Mouse (Mus musculus) thymus, postnatal 14 days (tissue): ENCODE results near the gene Clasp1.

Experiments
- DNase-seq: peaks from one replicate; pipeline ENCODE4 v3.0.0; 2021

The Clasp1 gene

DNA sequence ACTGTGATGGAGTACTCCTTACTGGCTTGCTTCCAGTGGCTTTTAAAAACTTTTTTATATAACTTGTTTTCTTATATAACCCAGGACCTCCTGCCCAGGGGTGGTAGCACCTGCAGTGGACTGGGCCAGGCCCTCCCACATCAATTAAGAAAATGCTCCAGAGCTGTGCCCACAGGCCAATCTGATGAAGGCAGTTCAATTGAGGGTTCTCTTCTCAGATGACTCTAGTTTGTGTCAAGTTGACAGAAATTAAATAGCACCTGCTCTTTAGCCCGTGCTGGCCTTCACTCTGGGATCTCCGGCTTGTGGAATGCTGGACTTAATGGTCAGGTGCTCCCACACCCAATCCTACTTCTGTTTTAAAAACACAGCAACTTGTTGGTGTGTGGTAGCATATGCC lies 112.8 kb downstream of the Clasp1 start:
- DNase-seq: no peak

DNA sequence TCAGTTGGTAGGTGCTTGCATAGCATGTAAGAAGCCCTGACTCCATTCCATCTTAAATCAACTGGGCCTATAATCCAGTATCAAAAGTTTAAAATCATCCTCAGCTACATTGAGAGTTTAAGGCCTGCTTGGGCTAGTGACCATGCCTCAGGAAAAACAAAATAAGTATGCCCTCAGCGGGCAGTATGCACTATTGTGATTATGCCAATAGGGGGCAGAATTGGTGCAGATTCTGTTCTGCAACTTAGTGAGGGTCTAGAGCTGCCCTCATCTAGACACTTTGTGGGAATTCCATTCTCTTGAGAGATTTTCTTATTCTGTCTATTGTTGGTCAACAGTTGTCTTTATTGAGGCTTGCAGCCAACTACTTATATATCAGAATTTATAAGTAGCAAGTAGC lies 116.9 kb downstream of the Clasp1 start:
- no peak for DNase-seq

DNA sequence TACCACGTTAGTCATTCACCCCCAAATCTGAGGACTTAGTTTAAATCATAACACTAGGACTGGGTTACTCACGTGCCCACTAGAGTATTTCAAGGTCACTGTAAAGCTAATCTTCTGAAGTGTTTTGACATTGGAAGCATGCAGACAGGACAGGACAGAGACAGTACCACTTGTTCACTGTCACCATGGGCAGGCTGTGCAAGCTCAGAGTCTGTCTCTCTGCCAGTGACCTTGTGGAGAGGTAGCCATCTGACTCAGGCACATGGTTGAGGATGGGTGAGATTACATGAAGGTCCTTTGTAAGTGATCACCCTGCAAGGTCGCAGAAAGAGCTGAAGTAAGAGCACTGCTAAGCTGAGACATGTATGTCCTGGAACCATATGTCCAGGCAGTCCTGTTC lies 122.1 kb downstream of the Clasp1 start:
- DNase-seq: no peak

DNA sequence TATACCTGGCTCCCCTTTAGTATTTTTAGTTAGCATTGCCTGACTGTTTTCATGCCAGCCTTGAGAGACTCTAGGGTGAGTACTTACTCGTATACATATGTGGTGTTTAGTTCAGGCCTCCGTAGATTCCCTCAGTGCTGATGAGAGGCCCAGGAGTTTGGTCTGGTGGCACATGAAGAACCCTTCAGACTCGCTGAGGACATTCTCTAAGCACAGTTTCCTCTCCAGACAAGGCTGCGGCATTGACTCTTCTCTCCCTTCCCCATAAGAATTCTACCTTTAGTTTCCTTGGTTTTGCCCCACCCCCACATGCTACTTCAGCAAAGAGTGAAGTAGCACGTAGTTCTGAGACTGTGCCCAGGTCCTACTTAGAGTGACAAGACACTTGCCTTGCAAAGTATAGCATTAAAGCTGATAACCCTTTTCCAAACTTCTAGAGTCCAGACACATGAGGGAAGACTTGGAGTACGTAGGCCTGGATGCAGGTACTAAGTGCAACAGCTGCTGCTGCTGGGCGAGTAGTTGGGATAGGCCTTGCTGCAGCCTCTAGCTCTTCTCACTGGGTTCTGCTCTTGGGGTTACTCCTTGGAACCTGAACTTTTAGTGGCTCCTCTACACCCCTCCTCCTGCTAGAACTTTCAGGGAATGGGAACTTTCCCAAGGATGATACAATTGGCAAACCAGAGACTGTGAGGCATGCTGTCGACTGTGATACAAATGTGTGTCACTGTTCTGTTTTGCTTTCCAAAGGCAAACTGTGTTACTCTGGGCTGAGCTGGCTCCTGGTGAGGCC lies 123.1 kb downstream of the Clasp1 start:
- no peak for DNase-seq

DNA sequence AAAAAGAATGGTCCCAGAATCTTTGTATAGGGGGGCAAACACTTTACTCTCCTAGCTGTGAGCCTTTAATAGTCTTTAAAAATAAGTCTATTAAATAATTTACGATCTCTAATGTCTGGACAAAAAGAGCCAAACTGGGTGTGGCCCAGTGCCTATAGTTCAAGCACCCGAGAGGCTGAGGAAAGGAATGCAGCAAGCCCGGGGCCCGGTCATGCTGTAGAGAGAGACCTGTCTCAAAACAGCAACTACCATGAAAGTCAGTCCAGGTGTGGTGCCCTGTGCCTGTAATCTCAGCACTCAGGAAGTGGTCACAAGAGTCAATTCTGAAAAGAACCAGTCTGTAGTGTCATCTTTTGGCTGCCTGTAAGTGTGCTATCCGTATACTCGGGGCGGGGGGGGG lies 127.4 kb downstream of the Clasp1 start:
- DNase-seq: no peak

DNA sequence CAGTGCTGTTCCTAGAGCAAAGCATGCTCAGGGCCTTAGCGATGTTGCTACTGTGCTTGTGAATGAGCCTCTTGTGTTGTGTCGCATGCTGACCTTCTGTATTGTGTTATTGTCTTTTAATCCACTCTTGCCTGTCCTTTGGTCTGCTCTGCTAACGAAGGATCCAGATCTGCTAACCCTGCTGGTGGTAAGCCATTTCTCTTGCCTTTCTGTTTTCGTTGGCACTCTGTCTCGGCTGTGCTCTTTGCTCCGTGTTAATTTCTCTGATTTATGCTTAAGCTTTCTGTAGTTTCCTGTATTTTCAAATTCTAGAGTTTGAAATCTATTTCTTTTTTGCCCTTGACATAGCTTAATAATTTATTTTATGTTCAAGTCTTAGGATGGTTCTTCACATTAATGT lies 134.3 kb downstream of the Clasp1 start:
- no peak for DNase-seq

DNA sequence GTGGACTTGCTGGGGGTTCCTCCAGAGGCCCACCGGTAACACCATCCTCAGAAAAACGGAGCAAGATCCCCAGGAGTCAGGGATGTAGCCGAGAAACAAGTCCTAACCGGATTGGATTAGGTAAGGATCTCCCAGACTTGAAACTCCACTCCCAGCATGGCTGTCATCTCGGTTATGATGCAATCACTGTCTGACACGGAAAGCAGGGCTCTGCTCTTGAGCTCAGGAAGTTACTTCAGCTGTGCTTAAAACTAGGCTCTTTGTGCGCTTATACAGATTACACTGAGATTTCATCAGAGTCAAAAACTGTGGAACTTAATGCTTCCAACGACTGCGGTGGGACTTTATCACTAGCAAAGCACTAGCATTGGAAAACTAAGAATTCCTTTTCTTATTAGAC lies 136.5 kb downstream of the Clasp1 start:
- DNase-seq: no peak

DNA sequence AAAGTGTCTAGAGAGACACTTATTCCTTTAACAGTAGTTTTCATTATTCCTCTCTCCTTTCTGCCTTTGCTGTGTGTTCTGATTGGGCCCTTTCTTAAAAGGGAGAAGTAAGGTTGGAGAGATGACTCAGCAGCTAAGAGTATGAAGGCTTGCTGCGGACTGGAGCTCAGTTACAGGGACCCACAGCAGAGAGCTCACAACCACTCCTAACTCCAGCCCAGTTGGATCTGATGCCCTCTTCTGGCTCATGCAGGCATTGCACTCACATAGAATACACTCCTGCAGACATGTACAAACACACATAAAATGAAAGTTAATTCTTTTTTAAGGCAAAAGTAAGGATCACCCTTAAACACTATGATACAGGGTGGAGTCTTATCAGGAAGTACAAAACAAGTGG lies 140.4 kb downstream of the Clasp1 start:
- DNase-seq: no peak

DNA sequence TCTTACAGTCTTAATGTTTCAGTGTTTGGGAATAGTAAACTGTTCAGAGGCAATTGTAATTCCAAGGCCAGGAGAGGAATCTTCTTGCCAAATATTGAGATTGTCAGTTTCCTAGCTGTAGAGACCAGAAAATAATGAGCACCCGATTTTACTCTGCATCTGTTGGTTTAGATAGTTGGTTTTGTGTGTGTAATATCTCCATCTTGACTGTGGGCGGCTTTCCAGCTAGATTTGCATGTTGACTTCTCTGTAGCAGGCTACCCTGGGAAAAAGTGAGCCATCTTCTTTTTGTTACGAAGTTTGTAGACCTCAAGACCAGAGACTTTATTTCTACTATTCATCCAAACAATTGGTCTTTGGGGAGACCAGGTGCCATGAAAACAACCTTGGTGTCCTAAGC lies 142.4 kb downstream of the Clasp1 start:
- DNase-seq: no peak

DNA sequence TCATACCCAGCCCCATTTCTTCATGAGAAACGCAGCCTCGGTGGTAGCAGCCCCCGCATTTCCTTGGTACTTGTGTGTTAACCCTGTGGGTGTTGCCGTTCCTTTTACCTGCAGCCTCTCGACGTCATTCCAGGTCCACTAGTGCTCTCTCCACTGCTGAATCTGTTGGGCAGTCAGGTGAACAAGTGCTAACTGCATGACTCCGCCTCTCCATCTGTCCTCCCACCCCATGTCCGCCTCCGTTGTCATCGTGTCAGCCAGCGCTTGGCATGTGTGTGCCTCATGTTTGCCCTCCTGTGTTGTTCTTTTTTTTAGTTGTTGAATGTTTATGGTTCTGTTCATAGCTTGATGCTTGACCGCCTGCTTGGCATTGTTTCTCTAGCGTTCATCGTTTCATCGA lies 147.2 kb downstream of the Clasp1 start:
- DNase-seq: no peak

DNA sequence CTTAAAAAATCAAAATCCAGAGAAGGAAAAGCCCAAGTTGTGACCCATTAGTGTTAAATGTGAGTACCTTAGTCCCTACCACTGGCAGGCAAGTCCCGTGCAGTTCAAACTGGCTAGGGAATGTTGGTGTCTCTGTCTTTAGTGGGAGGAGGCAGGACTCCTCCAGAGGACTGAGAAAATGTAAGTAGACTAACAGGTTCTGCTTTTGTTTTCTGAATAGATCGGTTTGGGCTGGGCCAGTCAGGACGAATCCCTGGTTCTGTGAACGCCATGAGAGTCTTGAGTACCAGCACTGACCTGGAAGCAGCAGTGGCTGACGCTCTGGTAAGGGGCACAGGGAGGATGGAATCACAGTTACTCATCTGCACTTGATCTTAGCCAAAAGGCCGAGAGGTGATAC lies 150.2 kb downstream of the Clasp1 start:
- no peak for DNase-seq

DNA sequence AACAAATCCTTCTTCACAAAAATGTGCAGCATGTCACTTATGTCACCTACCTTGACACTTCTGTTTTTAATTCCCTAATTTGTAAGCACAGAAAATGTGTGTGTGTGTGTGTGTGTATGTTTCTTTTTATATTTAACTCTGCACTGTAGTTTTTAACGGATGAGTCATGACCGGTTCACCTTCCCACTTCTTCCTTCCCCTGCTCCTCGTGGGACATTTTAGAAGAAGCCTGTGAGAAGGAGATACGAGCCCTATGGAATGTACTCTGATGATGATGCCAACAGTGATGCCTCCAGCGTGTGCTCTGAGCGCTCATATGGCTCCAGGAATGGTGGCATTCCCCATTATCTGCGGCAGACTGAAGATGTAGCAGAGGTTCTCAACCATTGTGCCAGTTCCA lies 154.0 kb downstream of the Clasp1 start:
- DNase-seq: no peak

DNA sequence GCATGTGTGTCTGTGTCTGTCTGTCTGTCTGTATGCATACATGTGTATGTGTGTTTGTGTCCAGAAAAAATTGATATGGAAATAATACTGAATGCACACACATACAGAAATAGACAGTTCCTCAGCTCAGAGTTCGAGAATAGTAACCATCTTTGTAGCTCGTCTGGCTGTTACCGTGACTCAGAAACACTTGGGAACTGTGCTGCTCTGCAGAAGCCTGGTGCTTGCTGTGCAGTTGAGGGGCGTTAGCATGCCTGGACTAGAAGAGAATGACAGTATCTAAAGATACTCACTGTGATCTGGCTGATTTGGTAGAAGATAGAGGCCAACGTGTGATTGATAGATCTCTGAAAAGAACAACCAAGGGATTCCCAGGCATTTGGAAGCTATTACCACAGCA lies 159.9 kb downstream of the Clasp1 start:
- no peak for DNase-seq

DNA sequence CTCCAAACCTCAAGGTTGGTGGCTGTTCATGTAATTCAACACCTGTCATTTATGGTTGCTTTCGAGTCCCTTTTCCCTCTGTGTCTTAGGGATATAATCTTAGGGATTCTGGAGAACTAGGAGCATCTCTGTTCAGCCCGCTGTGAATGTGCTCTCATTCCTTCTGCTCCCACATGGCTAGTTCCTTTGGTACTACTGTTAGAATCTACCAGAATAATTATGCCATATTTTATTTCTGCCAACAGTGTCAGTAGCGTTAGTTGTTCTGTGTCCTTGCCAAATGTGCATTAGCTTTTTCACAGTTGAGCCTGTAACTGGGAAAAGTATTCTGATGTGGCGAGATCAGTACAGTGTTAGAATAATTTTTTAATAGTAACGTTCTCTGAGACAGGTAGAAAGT lies 162.3 kb downstream of the Clasp1 start:
- DNase-seq: no peak

DNA sequence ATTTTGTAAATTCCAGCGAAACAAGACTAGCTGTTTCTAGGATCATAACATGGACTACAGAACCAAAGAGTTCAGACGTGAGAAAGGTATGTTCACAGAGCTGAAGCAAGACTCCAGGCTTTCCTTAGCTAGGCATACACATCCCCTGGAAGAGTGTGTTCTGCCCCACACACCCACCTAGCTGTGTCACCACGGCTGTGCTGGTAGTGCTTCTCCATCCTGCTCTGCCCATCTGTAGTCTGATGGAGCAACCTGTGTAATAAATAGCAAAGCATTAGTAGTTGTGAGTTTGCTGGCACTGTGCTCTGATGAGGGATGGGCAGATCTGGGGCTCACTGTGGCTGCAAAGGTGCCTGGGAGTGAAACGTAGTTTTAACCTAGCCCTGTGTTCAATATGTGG lies 163.2 kb downstream of the Clasp1 start:
- DNase-seq: no peak

DNA sequence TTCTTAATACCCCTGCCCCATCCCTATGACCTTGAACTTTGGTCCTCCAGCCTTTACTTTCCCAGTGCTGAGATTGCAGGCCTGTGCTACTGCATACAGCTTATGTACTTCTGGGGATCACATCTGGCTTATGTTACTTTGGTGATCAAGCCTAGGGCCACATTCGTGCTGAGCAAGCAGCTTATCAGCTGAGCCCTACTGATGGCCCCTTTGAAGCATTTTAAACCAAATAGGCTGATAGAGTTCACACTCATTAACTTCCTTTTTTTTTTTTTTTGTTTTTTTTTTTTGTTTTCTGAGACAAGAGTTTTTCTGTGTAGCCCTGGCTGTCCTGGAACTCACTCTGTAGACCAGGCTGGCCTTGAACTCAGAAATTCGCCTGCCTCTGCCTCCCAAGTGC lies 164.2 kb downstream of the Clasp1 start:
- no peak for DNase-seq

DNA sequence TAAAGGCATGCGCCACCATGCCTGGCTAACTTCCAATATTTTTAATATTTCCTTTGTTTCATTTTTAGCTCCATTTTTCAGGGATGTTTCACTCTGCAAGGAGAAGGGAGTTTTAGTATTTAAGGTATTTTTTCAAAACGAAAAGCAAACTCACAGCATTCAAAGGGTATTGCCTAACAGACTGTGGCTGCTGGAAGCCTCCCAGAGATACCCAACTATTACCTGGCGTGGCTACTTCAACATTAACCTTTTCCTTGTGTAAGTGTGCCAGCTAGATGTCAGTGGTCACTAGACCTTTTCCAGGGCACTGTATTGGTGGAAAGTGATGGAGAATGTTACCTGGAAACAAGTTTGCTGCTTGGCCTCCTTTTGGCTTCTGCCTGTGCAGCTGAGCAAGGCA lies 164.6 kb downstream of the Clasp1 start:
- no peak for DNase-seq

DNA sequence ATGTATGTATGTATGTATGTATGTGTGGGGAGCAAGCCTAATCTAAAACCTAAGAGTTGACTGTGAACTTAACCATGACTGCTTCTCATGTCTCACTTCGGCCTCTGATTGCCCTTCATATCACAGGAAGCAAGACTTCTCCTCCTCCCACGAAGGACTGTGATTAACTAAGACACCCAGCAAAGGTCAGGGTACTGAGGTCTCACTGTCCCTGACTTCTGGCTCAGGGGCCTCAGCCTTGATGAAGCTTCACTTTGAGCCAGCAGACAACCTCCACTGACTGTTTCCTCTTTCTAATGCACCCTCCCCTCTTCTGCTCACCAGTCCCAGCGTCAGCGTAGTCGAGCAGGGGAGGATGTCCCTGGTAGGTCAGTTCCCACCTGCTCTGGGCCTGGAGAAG lies 166.1 kb downstream of the Clasp1 start:
- DNase-seq: no peak

DNA sequence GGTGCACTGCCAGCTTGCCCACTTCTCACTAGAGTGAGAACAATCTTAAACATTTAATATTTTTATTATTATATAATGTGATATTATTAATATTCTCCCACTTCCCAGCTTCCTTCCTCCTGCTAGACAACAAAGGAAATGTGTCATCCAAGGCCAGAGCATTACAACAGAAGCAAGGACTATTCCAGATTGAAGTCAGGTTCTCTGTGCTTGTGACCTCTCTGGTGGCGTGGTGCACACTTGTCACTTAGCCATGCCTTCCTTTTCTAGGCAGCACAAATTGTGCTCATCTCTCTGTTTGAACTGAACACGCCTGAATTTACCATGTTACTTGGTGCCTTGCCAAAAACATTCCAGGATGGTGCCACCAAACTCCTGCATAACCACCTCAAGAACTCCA lies 170.9 kb downstream of the Clasp1 start:
- DNase-seq: no peak

DNA sequence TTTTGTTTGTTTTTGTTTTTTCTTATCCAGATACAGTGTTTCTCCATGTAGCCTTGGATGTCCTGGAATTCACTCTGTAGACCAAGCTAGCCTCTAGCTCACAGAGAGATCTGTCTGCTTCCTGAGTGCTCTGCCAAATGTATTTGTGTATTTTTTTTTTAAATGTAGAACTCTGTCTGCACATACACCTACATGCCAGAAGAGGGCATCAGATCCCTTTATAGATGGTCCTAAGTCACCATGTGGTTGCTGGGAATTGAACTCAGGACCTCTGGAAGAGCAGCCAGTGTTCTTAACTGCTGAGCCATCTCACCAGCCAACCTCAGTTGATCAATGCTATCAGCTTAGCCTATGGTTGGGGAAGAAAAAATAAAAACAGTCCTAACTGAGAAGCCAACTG lies 175.7 kb downstream of the Clasp1 start:
- DNase-seq: no peak

DNA sequence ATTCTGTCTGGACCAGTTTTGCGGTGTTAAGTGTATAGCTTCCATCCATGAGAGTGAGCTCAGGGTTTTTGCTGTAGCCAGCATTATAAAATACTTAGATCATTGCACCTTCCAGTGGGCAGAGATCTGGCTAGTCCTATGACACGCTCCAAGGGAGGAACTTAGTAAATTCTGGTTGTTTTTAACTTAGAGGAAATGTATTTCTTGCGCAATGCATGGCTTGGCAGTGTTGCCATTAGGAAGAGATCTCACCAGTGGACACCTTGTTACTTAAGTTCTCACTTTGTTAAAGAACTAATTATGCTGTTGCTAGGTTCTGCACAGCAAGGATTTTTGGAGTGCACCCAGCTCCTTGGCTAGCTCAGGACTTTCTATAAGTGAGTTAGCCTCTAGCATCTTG lies 178.8 kb downstream of the Clasp1 start:
- DNase-seq: no peak

DNA sequence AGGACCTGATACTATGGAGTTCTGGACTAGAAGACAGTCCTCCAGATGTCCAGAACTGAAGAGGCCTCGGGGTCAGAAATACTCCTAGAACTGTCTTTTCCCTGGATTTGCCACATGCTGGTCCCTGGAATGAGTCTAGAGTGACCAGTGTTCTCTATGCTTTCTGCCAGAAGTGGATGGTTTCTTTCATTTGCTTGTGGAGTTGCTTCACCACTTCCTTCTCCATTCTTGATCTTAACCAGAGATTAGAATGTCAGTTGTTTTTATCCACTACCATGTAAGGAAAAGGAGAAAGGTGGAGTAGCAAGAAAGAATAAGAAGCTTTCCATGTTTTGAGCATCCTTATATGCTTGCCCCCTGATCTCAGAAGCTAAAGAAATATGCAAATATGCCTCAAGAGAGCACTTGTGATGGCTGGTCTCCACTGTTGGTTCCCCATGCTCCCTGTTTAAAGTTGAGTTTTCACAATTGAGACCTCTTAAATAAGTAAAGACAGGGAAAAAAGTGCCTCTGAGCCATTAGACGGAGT lies 191.4 kb downstream of the Clasp1 start:
- no peak for DNase-seq

DNA sequence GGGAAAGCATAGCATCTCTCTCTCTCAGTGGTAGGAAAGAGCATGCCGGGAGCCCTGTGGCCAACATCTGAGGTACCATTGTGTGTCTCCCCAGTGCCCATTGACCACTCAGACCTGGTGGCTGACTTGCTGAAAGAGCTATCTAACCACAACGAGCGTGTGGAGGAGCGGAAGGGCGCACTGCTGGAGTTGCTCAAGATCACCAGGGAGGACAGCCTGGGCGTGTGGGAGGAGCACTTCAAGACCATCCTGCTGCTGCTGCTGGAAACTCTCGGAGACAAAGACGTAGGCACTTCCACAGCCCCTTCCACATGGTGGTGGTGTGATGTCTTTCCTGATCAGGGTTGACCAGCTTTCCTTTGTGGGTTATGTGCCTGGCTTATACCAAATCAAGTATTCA lies 192.3 kb downstream of the Clasp1 start:
- no peak for DNase-seq

DNA sequence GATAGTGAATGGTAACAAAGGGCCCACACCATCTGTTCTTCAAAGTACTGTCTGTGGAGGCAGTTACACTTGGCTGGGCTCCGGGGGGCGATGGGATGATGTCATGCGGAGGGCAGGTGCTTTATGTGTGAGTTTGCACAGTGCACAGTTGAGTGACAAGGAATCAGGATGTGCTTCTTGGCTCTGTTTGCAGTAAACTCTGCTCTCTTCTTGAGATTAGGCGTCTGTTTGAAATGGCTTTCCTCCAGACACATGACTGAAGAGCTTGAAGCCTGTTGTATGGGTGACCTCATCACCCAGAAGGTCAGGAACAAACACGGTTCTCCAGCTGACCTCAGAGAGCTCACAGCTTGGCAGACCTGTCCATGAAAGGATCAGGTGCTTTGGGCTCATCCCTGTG lies 200.9 kb downstream of the Clasp1 start:
- DNase-seq: no peak

DNA sequence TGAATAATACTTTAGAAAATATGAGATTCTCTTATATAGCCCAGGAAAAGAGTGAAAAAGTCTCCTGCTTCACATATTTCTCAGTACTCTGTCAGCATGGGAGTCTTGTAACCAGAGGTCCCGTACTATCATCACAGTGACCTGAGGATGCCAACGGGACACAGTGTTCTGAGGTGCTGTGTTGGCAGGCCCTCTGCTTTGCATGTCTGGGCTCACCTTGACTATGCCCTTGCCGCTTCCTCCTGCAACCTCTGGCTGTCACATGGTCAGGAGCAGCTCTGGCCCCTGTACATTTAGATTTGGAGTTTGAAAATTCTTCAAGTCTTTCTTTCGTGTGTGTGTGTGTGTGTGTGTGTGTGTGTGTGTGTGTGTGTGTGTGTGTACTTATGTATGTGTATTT lies 204.1 kb downstream of the Clasp1 start:
- DNase-seq: no peak
